Mouse (Mus musculus): ENCODE results near the gene Entpd5. TPM values are rescaled to one million over a fixed set of nuclear protein-coding genes. Genes with fewer than 3 reads are reported as not detected.

Gene Entpd5
- polyA plus RNA-seq, 1 experiment from 2014 or later = 10.9 TPM

- WGBS = 84% methylated on average over 14 of the region's 14 CpGs
- H3K4me1 ChIP-seq (ENCODE audit: control insufficient read depth, insufficient read depth, low read length) = no peaks in the 10 kb centered on the region
- no peak overlapping the region for H3K4me2 ChIP-seq (ENCODE audit: low read depth, low read length)
Observed at GRCm38 (mm10) chr12:84396947-84397679, 11.7 kb downstream of the Entpd5 start.

GRCm38 (mm10) chr12:84393847-84394246, 15.0 kb downstream of the Entpd5 start:
- Histone ChIP-seq H3K4me2 (ENCODE audit: low read depth, low read length) (no peak overlapping the region), H3K4me3 (ENCODE audit: low read depth, low read length) (no peak overlapping the region), H3K9ac (replicated peaks; ENCODE audit: low read length) (no peak overlapping the region), H3K27me3 (ENCODE audit: control insufficient read depth, insufficient read depth, low read length) (no peaks in the 10 kb centered on the region), H3K36me3 (replicated peaks; ENCODE audit: control insufficient read depth, insufficient read depth, low read depth, low read length) (no peaks in the 10 kb centered on the region), H3K4me1 (ENCODE audit: control insufficient read depth, insufficient read depth, low read length) (no peaks in the 10 kb centered on the region), H3K27ac (replicated peaks; ENCODE audit: low read depth, low read length) (no peak overlapping the region), H3K9me3 (replicated peaks; ENCODE audit: control insufficient read depth, low read length) (no peaks in the 10 kb centered on the region)
- ATAC-seq (replicated peaks; ENCODE audit: insufficient number of reproducible peaks, low FRiP score, low TSS enrichment, low read depth) = no peak
- 93% methylated on average over 5 of the region's 5 CpGs for WGBS
- DNase-seq (ENCODE audit: low spot score) = no peak

More at GRCm38 (mm10) chr12:84396947-84397679, 11.7 kb downstream of the Entpd5 start:
- Histone ChIP-seq H3K36me3 (replicated peaks; ENCODE audit: control insufficient read depth, insufficient read depth, low read depth, low read length) (no peaks in the 10 kb centered on the region), H3K27ac (replicated peaks; ENCODE audit: low read depth, low read length) (no peak overlapping the region), H3K4me3 (ENCODE audit: low read depth, low read length) (no peak overlapping the region), H3K9ac (replicated peaks; ENCODE audit: low read length) (no peak overlapping the region), H3K27me3 (ENCODE audit: control insufficient read depth, insufficient read depth, low read length) (no peaks in the 10 kb centered on the region), H3K9me3 (replicated peaks; ENCODE audit: control insufficient read depth, low read length) (no peaks in the 10 kb centered on the region)
- ATAC-seq (replicated peaks; ENCODE audit: insufficient number of reproducible peaks, low FRiP score, low TSS enrichment, low read depth) (peak; percentile 56; the same call in 1 of the 2 replicates), DNase-seq (ENCODE audit: low spot score) (no peak)

- no peak for DNase-seq (ENCODE audit: low spot score)
- 98% methylated on average over 4 of the region's 4 CpGs for WGBS
- ATAC-seq (replicated peaks; ENCODE audit: insufficient number of reproducible peaks, low FRiP score, low TSS enrichment, low read depth) = no peak
Observed at GRCm38 (mm10) chr12:84392681-84393080, 16.1 kb downstream of the Entpd5 start.

GRCm38 (mm10) chr12:84390336-84390735, 18.5 kb downstream of the Entpd5 start:
- H3K9ac ChIP-seq (replicated peaks; ENCODE audit: low read length) = no peak overlapping the region
- ATAC-seq (replicated peaks; ENCODE audit: insufficient number of reproducible peaks, low FRiP score, low TSS enrichment, low read depth) (no peak), DNase-seq (ENCODE audit: low spot score) (no peak)
- H3K9me3 ChIP-seq (replicated peaks; ENCODE audit: control insufficient read depth, low read length) = no peaks in the 10 kb centered on the region
- no peak overlapping the region for H3K4me3 ChIP-seq (ENCODE audit: low read depth, low read length)
- H3K27ac ChIP-seq (replicated peaks; ENCODE audit: low read depth, low read length) = no peak overlapping the region
- no peak overlapping the region for H3K4me2 ChIP-seq (ENCODE audit: low read depth, low read length)
- 82% methylated on average over 6 of the region's 6 CpGs for whole genome bisulfite sequencing
- H3K4me1 ChIP-seq (ENCODE audit: control insufficient read depth, insufficient read depth, low read length) = no peaks in the 10 kb centered on the region
- no peaks in the 10 kb centered on the region for H3K36me3 ChIP-seq (replicated peaks; ENCODE audit: control insufficient read depth, insufficient read depth, low read depth, low read length)
- H3K27me3 ChIP-seq (ENCODE audit: control insufficient read depth, insufficient read depth, low read length) = no peaks in the 10 kb centered on the region

More at GRCm38 (mm10) chr12:84392681-84393080, 16.1 kb downstream of the Entpd5 start:
- no peak overlapping the region for H3K4me2 ChIP-seq (ENCODE audit: low read depth, low read length)
- no peaks in the 10 kb centered on the region for H3K4me1 ChIP-seq (ENCODE audit: control insufficient read depth, insufficient read depth, low read length)
- H3K27me3 ChIP-seq (ENCODE audit: control insufficient read depth, insufficient read depth, low read length) = no peaks in the 10 kb centered on the region
- no peak overlapping the region for H3K27ac ChIP-seq (replicated peaks; ENCODE audit: low read depth, low read length)
- no peaks in the 10 kb centered on the region for H3K36me3 ChIP-seq (replicated peaks; ENCODE audit: control insufficient read depth, insufficient read depth, low read depth, low read length)
- no peak overlapping the region for H3K9ac ChIP-seq (replicated peaks; ENCODE audit: low read length)
- H3K9me3 ChIP-seq (replicated peaks; ENCODE audit: control insufficient read depth, low read length) = no peaks in the 10 kb centered on the region
- no peak overlapping the region for H3K4me3 ChIP-seq (ENCODE audit: low read depth, low read length)

GRCm38 (mm10) chr12:84388774-84389400, 19.9 kb downstream of the Entpd5 start:
- H3K4me3 ChIP-seq (ENCODE audit: low read depth, low read length) = no peak overlapping the region
- WGBS = 73% methylated on average over 14 of the region's 14 CpGs
- no peak overlapping the region for H3K9ac ChIP-seq (replicated peaks; ENCODE audit: low read length)
- H3K9me3 ChIP-seq (replicated peaks; ENCODE audit: control insufficient read depth, low read length) = no peaks in the 10 kb centered on the region
- DNase-seq (ENCODE audit: low spot score) (no peak), ATAC-seq (replicated peaks; ENCODE audit: insufficient number of reproducible peaks, low FRiP score, low TSS enrichment, low read depth) (no peak)
- no peaks in the 10 kb centered on the region for H3K4me1 ChIP-seq (ENCODE audit: control insufficient read depth, insufficient read depth, low read length)
- no peaks in the 10 kb centered on the region for H3K36me3 ChIP-seq (replicated peaks; ENCODE audit: control insufficient read depth, insufficient read depth, low read depth, low read length)
- no peak overlapping the region for H3K4me2 ChIP-seq (ENCODE audit: low read depth, low read length)
- no peaks in the 10 kb centered on the region for H3K27me3 ChIP-seq (ENCODE audit: control insufficient read depth, insufficient read depth, low read length)
- no peak overlapping the region for H3K27ac ChIP-seq (replicated peaks; ENCODE audit: low read depth, low read length)

GRCm38 (mm10) chr12:84388097-84388496, 20.7 kb downstream of the Entpd5 start:
- no peak overlapping the region for H3K4me2 ChIP-seq (ENCODE audit: low read depth, low read length)
- no peaks in the 10 kb centered on the region for H3K27me3 ChIP-seq (ENCODE audit: control insufficient read depth, insufficient read depth, low read length)
- ATAC-seq (replicated peaks; ENCODE audit: insufficient number of reproducible peaks, low FRiP score, low TSS enrichment, low read depth) = no peak
- no peak overlapping the region for H3K4me3 ChIP-seq (ENCODE audit: low read depth, low read length)
- H3K9ac ChIP-seq (replicated peaks; ENCODE audit: low read length) = no peak overlapping the region
- H3K27ac ChIP-seq (replicated peaks; ENCODE audit: low read depth, low read length) = no peak overlapping the region
- H3K9me3 ChIP-seq (replicated peaks; ENCODE audit: control insufficient read depth, low read length) = no peaks in the 10 kb centered on the region
- H3K4me1 ChIP-seq (ENCODE audit: control insufficient read depth, insufficient read depth, low read length) = no peaks in the 10 kb centered on the region
- DNase-seq (ENCODE audit: low spot score) = no peak
- 91% methylated on average over 8 of the region's 8 CpGs for whole genome bisulfite sequencing
- no peaks in the 10 kb centered on the region for H3K36me3 ChIP-seq (replicated peaks; ENCODE audit: control insufficient read depth, insufficient read depth, low read depth, low read length)

- H3K27me3 ChIP-seq (ENCODE audit: control insufficient read depth, insufficient read depth, low read length) = no peaks in the 10 kb centered on the region
- H3K4me2 ChIP-seq (ENCODE audit: low read depth, low read length) = no peak overlapping the region
- no peak overlapping the region for H3K27ac ChIP-seq (replicated peaks; ENCODE audit: low read depth, low read length)
- DNase-seq (ENCODE audit: low spot score) (no peak), ATAC-seq (replicated peaks; ENCODE audit: insufficient number of reproducible peaks, low FRiP score, low TSS enrichment, low read depth) (no peak)
- 88% methylated on average over 4 of the region's 4 CpGs for WGBS
- H3K4me1 ChIP-seq (ENCODE audit: control insufficient read depth, insufficient read depth, low read length) = no peaks in the 10 kb centered on the region
- no peaks in the 10 kb centered on the region for H3K36me3 ChIP-seq (replicated peaks; ENCODE audit: control insufficient read depth, insufficient read depth, low read depth, low read length)
- no peak overlapping the region for H3K4me3 ChIP-seq (ENCODE audit: low read depth, low read length)
- no peaks in the 10 kb centered on the region for H3K9me3 ChIP-seq (replicated peaks; ENCODE audit: control insufficient read depth, low read length)
- no peak overlapping the region for H3K9ac ChIP-seq (replicated peaks; ENCODE audit: low read length)
Observed at GRCm38 (mm10) chr12:84385408-84385807, 23.4 kb downstream of the Entpd5 start.

GRCm38 (mm10) chr12:84384644-84385081, 24.2 kb downstream of the Entpd5 start:
- Histone ChIP-seq H3K4me3 (ENCODE audit: low read depth, low read length) (no peak overlapping the region), H3K9ac (replicated peaks; ENCODE audit: low read length) (no peak overlapping the region), H3K27me3 (ENCODE audit: control insufficient read depth, insufficient read depth, low read length) (no peaks in the 10 kb centered on the region), H3K36me3 (replicated peaks; ENCODE audit: control insufficient read depth, insufficient read depth, low read depth, low read length) (no peaks in the 10 kb centered on the region), H3K4me1 (ENCODE audit: control insufficient read depth, insufficient read depth, low read length) (no peaks in the 10 kb centered on the region), H3K4me2 (ENCODE audit: low read depth, low read length) (no peak overlapping the region), H3K9me3 (replicated peaks; ENCODE audit: control insufficient read depth, low read length) (no peaks in the 10 kb centered on the region), H3K27ac (replicated peaks; ENCODE audit: low read depth, low read length) (no peak overlapping the region)
- WGBS = 87% methylated on average over 5 of the region's 5 CpGs
- DNase-seq (ENCODE audit: low spot score) = no peak
- ATAC-seq (replicated peaks; ENCODE audit: insufficient number of reproducible peaks, low FRiP score, low TSS enrichment, low read depth) = no peak
